Mouse (Mus musculus): ENCODE results near the gene Spcs2. TPM values are rescaled to one million over a fixed set of nuclear protein-coding genes. Genes with fewer than 3 reads are reported as not detected.

The Spcs2 gene
- polyA plus RNA-seq (2016; fragmentation: Nextera tagmentation; extraction: Ambion mirVana) = 352 and 393 TPM in 2 replicates

DNA sequence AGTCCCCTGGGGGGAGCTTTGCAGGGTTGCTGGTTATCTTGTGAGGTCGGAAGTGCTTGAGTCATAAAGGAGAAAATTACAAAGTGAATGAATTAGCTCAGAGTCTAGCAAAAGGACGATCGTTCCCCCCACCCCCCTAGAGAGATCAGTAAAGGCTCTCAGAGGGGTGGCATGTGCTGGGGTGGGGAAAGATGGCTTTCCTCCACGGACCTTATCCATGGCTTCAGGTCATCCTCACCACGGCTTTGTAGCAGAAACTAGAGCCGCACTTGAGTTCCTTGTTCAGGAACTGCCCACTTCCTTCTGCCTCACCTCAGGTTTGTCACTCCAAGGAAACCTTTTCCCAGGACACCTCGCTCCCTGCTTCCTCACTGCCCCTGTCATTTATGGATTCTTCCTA is at the start of gene Spcs2:
Gene Spcs2 (minus strand): TSS at position 101 of the 400 bp plus-strand sequence.
- H3K27me3 ChIP-seq (ENCODE audit: insufficient read depth, poor library complexity, severe bottlenecking) = no peaks in the 10 kb centered on the region; the same call in 1 of the 2 replicates
- no peak for DNase-seq (ENCODE audit: low spot score)
- no peaks in the 10 kb centered on the region for H3K36me3 ChIP-seq
- peaks cover 36% of the 10 kb centered on the region for H3K4me1 ChIP-seq (replicated peaks)
- no peaks in the 10 kb centered on the region for H3K9me3 ChIP-seq
- peak within 1 kb of the TSS; percentile 83 for H3K27ac ChIP-seq
- H3K4me3 ChIP-seq = no peak within 1 kb of the TSS
- 57% methylated on average over 7 of the region's 7 CpGs for WGBS

DNA sequence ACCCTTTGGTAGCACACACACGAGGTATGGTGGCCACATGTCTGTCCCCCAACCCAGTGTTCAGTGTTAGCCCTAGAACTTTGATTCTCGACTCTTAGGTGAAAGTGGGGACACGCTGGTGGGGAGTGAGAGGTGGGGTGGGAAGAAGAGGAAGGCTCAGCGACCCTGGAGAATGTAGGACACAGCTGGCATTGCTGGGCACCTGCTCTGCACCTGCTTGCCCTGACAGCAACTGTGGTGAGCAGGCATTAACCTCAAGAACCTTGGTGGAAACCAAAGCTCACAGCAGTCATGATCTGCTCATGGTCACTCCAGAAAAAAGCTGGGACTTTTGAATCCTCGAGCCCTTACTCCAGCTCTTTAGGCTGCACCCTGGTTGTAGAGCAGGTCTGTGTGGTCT is 47.8 kb upstream of the Spcs2 start:
- peaks cover 18% of the 10 kb centered on the region; the same call in 1 of the 2 replicates for H3K27me3 ChIP-seq (ENCODE audit: insufficient read depth, poor library complexity, severe bottlenecking)
- peaks cover 5% of the 10 kb centered on the region; the same call in 1 of the 2 replicates for H3K9me3 ChIP-seq
- WGBS = 83% methylated on average over 5 of the region's 5 CpGs
- DNase-seq (ENCODE audit: low spot score) = no peak
- H3K4me1 ChIP-seq (replicated peaks) = no peaks in the 10 kb centered on the region
- H3K4me3 ChIP-seq = no peak overlapping the region
- no peaks in the 10 kb centered on the region for H3K36me3 ChIP-seq
- no peak overlapping the region for H3K27ac ChIP-seq

DNA sequence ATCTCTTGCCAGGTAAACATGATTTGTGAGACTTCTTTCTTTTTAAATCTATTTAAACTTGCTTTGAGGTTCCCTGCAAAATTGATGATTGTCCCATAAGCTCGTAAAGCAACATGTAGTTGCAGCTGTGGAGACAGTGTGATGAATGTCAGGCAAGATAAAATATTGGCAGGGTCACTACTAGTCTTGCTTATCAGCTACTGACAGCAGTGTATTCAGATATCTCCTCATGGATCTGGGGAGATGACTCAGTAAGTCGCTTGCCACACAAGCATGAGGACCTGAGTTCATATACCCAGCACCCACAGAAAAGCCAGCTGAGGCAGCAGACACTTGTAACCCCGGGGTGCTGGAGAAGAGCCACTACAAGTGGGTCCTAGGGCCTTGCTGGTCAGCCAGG is 44.2 kb upstream of the Spcs2 start:
- Histone ChIP-seq H3K9me3 (peaks cover 5% of the 10 kb centered on the region; the same call in 1 of the 2 replicates), H3K4me1 (replicated peaks) (0 out of 2 replicates have a peak, but pooled peaks cover 5% of the 10 kb centered on the region), H3K4me3 (no peak overlapping the region), H3K36me3 (no peaks in the 10 kb centered on the region), H3K27ac (no peak overlapping the region), H3K27me3 (ENCODE audit: insufficient read depth, poor library complexity, severe bottlenecking) (no peaks in the 10 kb centered on the region)
- 80% methylated on average over 3 of the region's 3 CpGs for WGBS
- no peak for DNase-seq (ENCODE audit: low spot score)

DNA sequence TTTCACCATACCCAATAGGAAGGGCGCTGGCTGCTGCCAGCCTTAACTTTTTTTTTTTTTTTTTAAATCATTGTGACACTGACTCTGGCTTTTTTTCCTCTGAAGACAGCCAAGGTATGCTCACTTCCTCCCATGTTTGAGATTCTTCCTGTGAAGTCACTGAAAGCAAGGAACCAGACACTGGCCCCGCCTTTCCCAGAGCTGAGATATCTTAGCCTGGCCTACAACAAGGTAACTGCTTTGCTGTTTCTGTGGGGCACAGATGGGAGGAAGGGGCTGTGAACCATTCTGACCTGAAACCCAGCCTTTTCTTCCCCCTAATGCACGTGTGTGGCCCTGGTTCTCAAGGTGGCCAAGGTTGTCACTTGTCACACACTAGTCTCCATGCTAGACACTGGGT is 43.1 kb upstream of the Spcs2 start:
- Histone ChIP-seq H3K27ac (no peak overlapping the region), H3K4me3 (no peak overlapping the region), H3K9me3 (peaks cover 5% of the 10 kb centered on the region; the same call in 1 of the 2 replicates), H3K27me3 (ENCODE audit: insufficient read depth, poor library complexity, severe bottlenecking) (no peaks in the 10 kb centered on the region), H3K36me3 (no peaks in the 10 kb centered on the region), H3K4me1 (replicated peaks) (0 out of 2 replicates have a peak, but pooled peaks cover 5% of the 10 kb centered on the region)
- DNase-seq (ENCODE audit: low spot score) = no peak
- 89% methylated on average over 3 of the region's 3 CpGs for WGBS

DNA sequence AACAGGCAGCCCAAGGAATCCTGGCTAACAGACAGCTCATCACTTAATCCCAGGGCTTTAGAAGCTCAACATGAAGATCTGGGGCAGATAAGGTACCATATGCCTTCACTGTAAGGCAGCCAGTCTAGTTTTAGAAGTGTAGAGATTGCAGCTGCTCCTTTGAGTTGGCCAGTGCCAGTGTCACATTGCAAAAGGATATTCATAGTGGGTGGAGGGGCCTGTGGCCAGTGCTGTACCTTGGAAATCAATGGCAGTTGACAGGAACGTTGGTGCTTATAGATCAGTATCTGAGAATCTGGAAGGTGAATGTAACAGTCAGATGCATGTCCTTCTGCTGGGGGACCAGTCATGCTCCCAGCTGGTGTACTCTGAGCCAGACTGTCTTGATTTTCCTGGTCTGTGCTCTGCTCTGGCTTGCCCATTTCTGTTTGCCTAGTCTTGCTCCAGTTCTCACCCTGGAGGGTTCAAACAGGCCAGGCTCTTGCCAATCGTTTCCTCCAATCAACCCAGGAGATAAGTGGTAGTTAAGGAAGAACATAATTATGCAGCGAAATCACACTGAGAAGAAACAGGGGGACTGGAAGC is 41.3 kb upstream of the Spcs2 start:
- H3K27me3 ChIP-seq (ENCODE audit: insufficient read depth, poor library complexity, severe bottlenecking) = no peaks in the 10 kb centered on the region
- H3K27ac ChIP-seq = no peak overlapping the region
- 81% methylated on average over 3 of the region's 3 CpGs for WGBS
- DNase-seq (ENCODE audit: low spot score) = no peak
- no peaks in the 10 kb centered on the region for H3K9me3 ChIP-seq
- no peak overlapping the region for H3K4me3 ChIP-seq
- 0 out of 2 replicates have a peak, but pooled peaks cover 5% of the 10 kb centered on the region for H3K4me1 ChIP-seq (replicated peaks)
- no peaks in the 10 kb centered on the region for H3K36me3 ChIP-seq

DNA sequence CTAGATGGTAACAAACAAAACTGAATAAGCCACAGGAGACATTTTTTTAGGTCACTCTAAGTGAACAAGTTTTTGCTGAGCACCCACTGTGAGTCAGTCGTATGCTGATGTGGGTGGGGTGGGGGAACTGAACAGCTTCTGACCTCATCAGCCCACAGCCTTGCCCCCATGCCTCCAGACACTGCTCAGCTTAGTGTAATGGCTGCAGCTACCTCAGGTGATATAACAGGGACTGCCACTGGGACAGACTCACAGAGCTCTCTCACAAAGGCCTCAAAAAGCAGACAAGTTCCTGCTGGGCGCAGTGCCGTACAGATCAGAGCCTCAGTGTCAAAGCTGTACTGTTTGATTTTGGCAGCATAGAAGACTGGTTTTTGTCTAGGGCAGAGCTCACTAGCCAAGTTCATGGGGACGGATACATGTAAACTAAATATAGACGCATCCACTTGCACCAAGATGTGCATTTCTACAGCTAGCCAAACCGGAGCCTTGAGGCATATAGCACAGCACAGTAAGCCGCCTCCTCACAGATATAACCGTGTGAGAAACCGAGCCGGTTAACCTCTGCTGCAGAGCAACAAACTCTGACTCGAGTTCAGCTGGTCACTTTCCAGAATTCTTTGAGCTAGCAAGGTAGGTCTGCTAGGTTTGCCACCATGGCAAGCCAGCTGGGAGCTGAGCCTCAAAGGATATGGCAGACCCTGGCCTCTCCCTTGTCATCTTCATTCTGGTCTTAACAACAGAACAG is 39.8 kb upstream of the Spcs2 start:
- 0 out of 2 replicates have a peak, but pooled peaks cover 5% of the 10 kb centered on the region for H3K4me1 ChIP-seq (replicated peaks)
- H3K27ac ChIP-seq = no peak overlapping the region
- 87% methylated on average over 11 of the region's 11 CpGs for WGBS
- no peaks in the 10 kb centered on the region for H3K36me3 ChIP-seq
- H3K27me3 ChIP-seq (ENCODE audit: insufficient read depth, poor library complexity, severe bottlenecking) = no peaks in the 10 kb centered on the region
- no peak overlapping the region for H3K4me3 ChIP-seq
- H3K9me3 ChIP-seq = no peaks in the 10 kb centered on the region
- no peak for DNase-seq (ENCODE audit: low spot score)

DNA sequence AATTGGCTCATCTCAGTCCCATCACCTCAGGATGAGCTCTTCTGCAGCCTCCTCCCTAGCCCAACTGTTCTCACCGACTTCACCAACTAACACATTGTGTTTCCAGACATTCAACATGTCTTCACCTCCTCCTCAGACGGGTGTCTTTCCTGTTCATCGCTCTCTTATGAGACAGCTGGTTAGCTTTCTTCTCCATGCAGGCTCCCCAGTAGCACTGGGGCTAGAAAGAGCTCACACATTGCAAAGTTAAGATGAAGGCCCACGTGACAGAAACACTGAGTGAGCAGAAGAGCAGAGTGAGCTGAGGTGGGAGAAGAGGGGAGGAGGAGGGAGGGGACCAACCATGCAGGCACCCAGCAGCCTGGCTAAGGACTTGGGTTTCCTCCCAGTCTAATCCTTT is 38.9 kb upstream of the Spcs2 start:
- Histone ChIP-seq H3K36me3 (no peaks in the 10 kb centered on the region), H3K27ac (no peak overlapping the region), H3K4me3 (no peak overlapping the region), H3K4me1 (replicated peaks) (0 out of 2 replicates have a peak, but pooled peaks cover 5% of the 10 kb centered on the region), H3K27me3 (ENCODE audit: insufficient read depth, poor library complexity, severe bottlenecking) (no peaks in the 10 kb centered on the region), H3K9me3 (no peaks in the 10 kb centered on the region)
- DNase-seq (ENCODE audit: low spot score) = no peak
- WGBS = 76% methylated on average over 4 of the region's 4 CpGs

DNA sequence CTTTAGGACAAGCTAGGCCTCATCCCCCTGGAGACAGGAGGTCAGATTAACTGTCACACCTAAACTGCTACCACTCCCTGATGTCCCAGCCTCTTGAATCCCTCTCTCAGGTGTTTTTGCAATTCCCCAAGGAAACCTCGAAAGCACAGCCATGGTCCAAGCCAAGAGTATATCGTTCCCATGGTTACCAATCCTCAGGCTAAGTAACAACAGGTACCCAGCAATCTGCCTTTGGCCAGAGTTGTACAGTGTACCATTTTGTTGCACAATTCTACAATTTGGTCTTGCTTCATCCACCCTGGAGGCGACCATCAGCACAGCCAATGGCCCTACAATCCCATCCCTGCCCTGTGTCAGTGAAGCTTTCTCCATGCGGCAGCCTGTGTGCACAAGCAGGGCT is 33.6 kb upstream of the Spcs2 start:
- no peaks in the 10 kb centered on the region for H3K27me3 ChIP-seq (ENCODE audit: insufficient read depth, poor library complexity, severe bottlenecking)
- DNase-seq (ENCODE audit: low spot score) = no peak
- H3K36me3 ChIP-seq = no peaks in the 10 kb centered on the region
- peaks cover 17% of the 10 kb centered on the region for H3K4me1 ChIP-seq (replicated peaks)
- WGBS = 82% methylated on average over 4 of the region's 4 CpGs
- H3K9me3 ChIP-seq = no peaks in the 10 kb centered on the region
- H3K4me3 ChIP-seq = no peak overlapping the region
- H3K27ac ChIP-seq = no peak overlapping the region

DNA sequence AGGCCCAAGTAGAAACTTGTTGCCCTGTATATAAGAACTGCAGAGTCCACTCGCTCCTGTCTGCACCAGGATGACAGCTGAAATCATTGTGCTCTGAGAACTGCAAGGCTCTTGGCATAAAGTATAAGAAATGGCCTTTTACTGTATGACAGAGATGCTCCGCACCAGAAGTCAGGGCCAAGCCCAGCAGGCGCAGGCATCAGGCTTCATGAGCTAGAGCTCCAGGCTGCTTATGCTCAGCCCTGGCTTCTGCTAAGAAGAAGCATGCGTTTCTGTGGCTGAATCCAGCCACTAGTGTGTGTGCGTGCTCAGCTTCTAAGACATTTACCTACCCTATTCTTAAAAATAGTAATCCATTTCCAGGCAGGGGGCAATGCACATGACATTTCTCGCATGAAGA is 31.2 kb upstream of the Spcs2 start:
- H3K4me3 ChIP-seq = no peak overlapping the region
- WGBS = 86% methylated on average over 6 of the region's 6 CpGs
- no peak overlapping the region for H3K27ac ChIP-seq

DNA sequence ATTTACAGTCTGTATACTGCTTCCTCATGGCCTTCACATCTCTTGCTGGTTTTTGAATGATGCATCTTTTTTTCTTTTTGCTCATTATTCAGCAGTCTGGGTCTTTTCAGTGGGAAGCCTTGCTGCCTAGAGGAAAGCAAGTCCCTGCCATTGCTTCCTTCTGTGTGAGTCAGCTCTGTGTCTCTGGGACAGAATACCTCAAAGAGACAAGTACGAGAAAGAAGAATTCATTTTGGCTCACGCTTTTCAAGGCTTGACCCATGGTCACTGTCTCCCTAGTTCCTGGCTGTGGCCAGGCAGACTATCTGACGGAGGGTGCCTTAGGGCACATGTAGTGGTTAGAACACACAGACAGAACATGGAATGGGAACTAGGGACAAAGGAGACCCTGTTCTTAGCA is 30.7 kb upstream of the Spcs2 start:
- no peaks in the 10 kb centered on the region for H3K9me3 ChIP-seq
- H3K4me3 ChIP-seq = no peak overlapping the region
- no peak overlapping the region for H3K27ac ChIP-seq
- H3K4me1 ChIP-seq (replicated peaks) = peaks cover 29% of the 10 kb centered on the region
- no peak for DNase-seq (ENCODE audit: low spot score)
- WGBS = 74% methylated on average over 3 of the region's 3 CpGs
- H3K36me3 ChIP-seq = no peaks in the 10 kb centered on the region
- no peaks in the 10 kb centered on the region for H3K27me3 ChIP-seq (ENCODE audit: insufficient read depth, poor library complexity, severe bottlenecking)

More for the DNA sequence above, 31.2 kb upstream of the Spcs2 start:
- H3K36me3 ChIP-seq = no peaks in the 10 kb centered on the region
- no peaks in the 10 kb centered on the region for H3K27me3 ChIP-seq (ENCODE audit: insufficient read depth, poor library complexity, severe bottlenecking)
- no peak for DNase-seq (ENCODE audit: low spot score)
- H3K9me3 ChIP-seq = no peaks in the 10 kb centered on the region
- H3K4me1 ChIP-seq (replicated peaks) = peaks cover 25% of the 10 kb centered on the region

DNA sequence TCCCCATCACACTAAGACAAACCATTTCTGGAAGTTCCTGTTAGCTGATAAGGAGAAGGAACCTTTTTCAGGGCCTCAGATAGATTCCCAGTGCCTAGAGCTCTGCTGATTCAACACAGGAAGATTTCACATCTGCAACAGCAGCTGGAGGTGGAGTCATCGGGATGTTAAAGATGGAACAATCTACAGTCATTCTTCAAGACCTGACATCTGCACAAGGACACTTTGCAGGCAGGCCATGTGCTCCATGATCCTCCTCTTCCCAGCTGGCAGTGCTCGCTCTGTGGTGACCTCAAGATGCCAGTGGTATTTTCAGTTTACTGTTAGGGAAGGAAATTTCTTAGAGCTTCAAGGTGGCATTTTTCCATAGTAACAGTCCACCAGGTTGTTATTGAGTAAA is 29.1 kb upstream of the Spcs2 start:
- Histone ChIP-seq H3K27ac (no peak overlapping the region), H3K27me3 (ENCODE audit: insufficient read depth, poor library complexity, severe bottlenecking) (no peaks in the 10 kb centered on the region), H3K4me3 (no peak overlapping the region), H3K4me1 (replicated peaks) (peaks cover 29% of the 10 kb centered on the region), H3K36me3 (no peaks in the 10 kb centered on the region), H3K9me3 (no peaks in the 10 kb centered on the region)
- 89% methylated on average over 2 of the region's 2 CpGs for WGBS
- DNase-seq (ENCODE audit: low spot score) = no peak

DNA sequence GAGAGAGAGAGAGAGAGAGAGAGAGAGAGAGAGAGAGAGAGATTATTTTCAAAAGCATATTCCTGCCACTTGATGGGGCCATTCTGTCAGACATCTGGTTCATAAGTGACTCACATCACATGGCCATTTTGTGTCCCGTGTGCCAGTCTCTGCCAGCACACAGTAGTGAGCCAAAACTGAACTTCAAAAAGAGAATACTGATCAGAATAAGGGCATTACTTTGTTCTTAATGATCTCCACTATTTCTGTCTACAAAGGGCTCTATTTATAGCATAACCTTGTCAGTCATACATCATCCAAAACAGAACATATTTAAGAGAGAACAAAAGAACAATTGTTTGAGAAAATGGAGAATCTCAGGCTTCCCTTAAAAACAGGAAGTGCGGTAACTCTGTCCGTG is 28.2 kb upstream of the Spcs2 start:
- H3K4me3 ChIP-seq = no peak overlapping the region
- H3K36me3 ChIP-seq = no peaks in the 10 kb centered on the region
- 70% methylated on average over 3 of the region's 3 CpGs for WGBS
- H3K9me3 ChIP-seq = no peaks in the 10 kb centered on the region
- H3K27me3 ChIP-seq (ENCODE audit: insufficient read depth, poor library complexity, severe bottlenecking) = no peaks in the 10 kb centered on the region
- peaks cover 29% of the 10 kb centered on the region for H3K4me1 ChIP-seq (replicated peaks)
- no peak overlapping the region for H3K27ac ChIP-seq
- no peak for DNase-seq (ENCODE audit: low spot score)

DNA sequence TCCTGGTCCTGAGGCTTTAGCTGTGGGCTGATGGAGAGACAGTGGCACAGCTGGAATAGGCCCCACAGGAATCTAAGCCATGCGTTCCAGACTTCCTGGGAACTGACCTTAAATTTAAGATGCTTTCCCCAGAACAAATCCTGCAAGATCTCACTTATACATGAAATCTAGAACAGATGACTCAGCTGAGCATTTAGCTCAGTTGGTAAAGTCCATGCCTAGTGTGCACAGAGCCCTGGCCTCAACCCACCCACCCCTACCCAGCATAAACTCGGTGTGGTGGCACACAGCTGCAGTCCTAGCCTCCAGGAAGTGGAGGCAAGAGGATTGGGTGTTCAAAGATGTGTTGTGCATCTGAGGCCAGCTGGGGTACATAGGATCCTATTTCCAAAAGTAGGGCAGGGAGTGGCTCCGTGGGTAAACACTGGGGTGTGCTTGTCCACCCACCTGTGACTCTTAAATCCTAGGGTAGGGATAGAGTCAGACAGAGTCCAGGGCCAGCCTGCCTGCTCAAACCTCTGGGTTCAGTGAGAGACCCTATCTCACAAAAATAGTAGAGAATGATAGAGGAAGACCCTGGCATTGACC is 27.0 kb upstream of the Spcs2 start:
- Histone ChIP-seq H3K27ac (peak overlapping the region; percentile 41; the same call in 1 of the 2 replicates), H3K9me3 (no peaks in the 10 kb centered on the region), H3K4me3 (no peak overlapping the region), H3K36me3 (no peaks in the 10 kb centered on the region), H3K27me3 (ENCODE audit: insufficient read depth, poor library complexity, severe bottlenecking) (no peaks in the 10 kb centered on the region), H3K4me1 (replicated peaks) (peaks cover 32% of the 10 kb centered on the region)
- 70% methylated on average over 3 of the region's 3 CpGs for WGBS
- no peak for DNase-seq (ENCODE audit: low spot score)

Data from hindbrain, embryonic 10.5 days (tissue).